Mouse (Mus musculus): Measurements from ENCODE around the gene Sec61b. TPM values are rescaled to one million over a fixed set of nuclear protein-coding genes. Genes with fewer than 3 reads are reported as not detected.

Gene Sec61b
- 233 and 244 TPM in 2 replicates for polyA plus RNA-seq (2015; fragmentation: Nextera tagmentation; extraction: Ambion mirVana)

DNA sequence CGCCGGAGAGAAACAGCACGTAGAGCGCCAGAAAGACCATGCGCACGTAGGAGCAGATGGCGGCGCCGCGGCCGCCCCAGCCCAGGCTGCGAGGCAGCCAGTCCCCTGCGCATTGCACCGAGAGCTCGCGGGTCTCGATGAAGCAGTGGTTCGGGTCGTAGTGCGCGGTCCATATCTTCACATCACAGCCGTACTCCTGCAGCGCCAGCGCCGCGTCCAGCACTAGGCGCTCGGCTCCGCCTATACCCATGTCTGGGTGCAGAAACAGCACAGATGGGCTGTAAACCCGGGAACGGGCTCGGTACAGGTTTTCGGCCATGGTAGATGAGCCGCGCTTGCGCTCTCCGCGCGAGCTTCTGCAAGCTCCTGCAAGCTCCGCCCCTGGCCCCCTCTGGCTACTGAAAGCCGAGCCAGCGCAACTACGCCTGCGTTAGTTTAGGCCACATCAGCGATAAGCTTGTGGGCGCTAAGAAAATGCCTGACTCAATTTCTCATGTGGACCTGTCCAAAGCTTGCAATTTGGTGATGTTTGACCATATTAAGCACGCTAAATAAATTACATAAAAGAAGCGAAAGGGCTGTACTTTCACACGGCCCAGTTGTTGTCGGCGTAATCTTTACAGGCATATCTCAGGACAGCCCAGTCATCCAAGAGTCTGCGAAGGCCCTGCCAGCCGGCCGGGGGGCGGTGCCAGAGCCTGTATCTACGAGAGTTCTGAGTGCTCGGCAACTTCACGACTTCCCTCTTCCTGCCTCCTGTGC is at the start of gene Sec61b, which contains the start of gene Alg2:
TSS of gene Sec61b (plus strand) at position 691 of the 762 bp plus-strand sequence.
TSS of gene Alg2 (minus strand) at position 366 of the 762 bp plus-strand sequence.
- H3K27ac ChIP-seq (ENCODE audit: low read depth, low read length), result peak within 1 kb of the TSS; percentile 98
- WGBS, result under 1% methylated on average over 58 of the region's 58 CpGs
- peak within 1 kb of the TSS; percentile 86 for H3K4me2 ChIP-seq (ENCODE audit: low read length)
- peak; percentile 98 for ATAC-seq
- peaks cover 34% of the 10 kb centered on the region for H3K36me3 ChIP-seq (ENCODE audit: control insufficient read depth, insufficient read depth, low read length)
- peak within 1 kb of the TSS; percentile 94 for H3K9ac ChIP-seq (ENCODE audit: low read depth, low read length)
- peak within 1 kb of the TSS; percentile 83 for H3K4me3 ChIP-seq (ENCODE audit: low read length)
- no peaks in the 10 kb centered on the region for H3K27me3 ChIP-seq (replicated peaks; ENCODE audit: control insufficient read depth, insufficient read depth, low read length)
- peaks cover 17% of the 10 kb centered on the region for H3K4me1 ChIP-seq (ENCODE audit: control insufficient read depth, insufficient read depth, low read depth, low read length)
- H3K9me3 ChIP-seq (ENCODE audit: control insufficient read depth, low read length), result peaks cover 14% of the 10 kb centered on the region

DNA sequence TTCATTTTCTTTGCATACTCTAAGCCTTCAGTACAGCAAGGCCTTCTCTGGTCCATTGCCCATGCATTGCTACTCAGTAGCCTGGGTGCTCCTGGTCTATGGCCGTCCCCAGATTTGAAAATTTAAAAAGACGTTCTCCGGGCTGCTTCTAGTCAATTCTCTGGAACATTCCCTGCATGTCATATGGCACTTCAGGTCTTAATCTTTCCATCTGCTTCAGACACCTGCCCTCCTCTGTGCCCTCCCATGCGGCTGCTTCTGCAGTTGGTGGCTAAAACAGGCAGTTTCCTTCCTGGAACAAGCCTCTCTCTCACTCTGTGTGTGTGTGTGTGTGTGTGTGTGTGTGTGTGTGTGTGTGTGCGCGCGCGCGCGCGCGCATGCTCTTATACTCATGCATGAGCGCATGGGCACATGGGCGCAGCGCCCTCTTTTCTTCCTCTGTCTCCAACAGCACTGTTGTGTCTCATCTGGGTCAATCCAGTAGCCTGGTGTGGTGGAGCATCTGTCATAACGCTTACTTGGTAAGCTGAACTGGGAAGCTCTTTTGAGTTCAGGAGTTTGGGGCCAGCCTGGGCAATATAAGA is 49.1 kb upstream of the Sec61b start:
- Histone ChIP-seq H3K4me1 (ENCODE audit: control insufficient read depth, insufficient read depth, low read depth, low read length) (peaks cover 2% of the 10 kb centered on the region; the same call in 1 of the 2 replicates), H3K27me3 (replicated peaks; ENCODE audit: control insufficient read depth, insufficient read depth, low read length) (peaks cover 3% of the 10 kb centered on the region), H3K36me3 (ENCODE audit: control insufficient read depth, insufficient read depth, low read length) (no peaks in the 10 kb centered on the region), H3K4me3 (ENCODE audit: low read length) (no peak overlapping the region), H3K4me2 (ENCODE audit: low read length) (no peak overlapping the region), H3K27ac (ENCODE audit: low read depth, low read length) (no peak overlapping the region), H3K9me3 (ENCODE audit: control insufficient read depth, low read length) (peaks cover 5% of the 10 kb centered on the region; the same call in 1 of the 2 replicates), H3K9ac (ENCODE audit: low read depth, low read length) (no peak overlapping the region)
- peak; percentile 28; the same call in 1 of the 2 replicates for ATAC-seq
- 86% methylated on average over 16 of the region's 16 CpGs for WGBS

DNA sequence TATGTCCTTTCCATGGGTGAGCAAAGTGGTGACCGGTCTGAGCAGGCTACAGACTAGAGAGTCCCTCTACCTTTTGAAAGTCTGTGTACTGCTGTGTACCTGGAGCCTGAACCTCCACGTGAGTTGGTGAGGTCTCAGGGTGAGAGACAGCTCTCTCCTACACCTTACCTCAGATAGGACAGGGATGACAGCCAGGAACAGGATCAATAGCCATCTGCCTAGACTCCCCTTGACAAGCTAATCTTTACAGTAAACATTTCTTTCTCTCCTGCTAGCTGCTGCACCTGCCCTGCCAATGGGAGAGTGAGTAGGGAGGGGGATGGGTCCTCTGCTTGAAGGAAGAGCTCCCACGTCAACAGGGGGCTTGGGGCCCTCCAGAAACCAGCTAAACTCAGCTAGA is 46.9 kb upstream of the Sec61b start:
- H3K27me3 ChIP-seq (replicated peaks; ENCODE audit: control insufficient read depth, insufficient read depth, low read length), result no peaks in the 10 kb centered on the region
- H3K27ac ChIP-seq (ENCODE audit: low read depth, low read length), result no peak overlapping the region
- WGBS, result 83% methylated on average over 3 of the region's 3 CpGs
- no peaks in the 10 kb centered on the region for H3K36me3 ChIP-seq (ENCODE audit: control insufficient read depth, insufficient read depth, low read length)
- H3K9me3 ChIP-seq (ENCODE audit: control insufficient read depth, low read length), result peaks cover 5% of the 10 kb centered on the region; the same call in 1 of the 2 replicates
- H3K9ac ChIP-seq (ENCODE audit: low read depth, low read length), result no peak overlapping the region
- H3K4me1 ChIP-seq (ENCODE audit: control insufficient read depth, insufficient read depth, low read depth, low read length), result peaks cover 2% of the 10 kb centered on the region; the same call in 1 of the 2 replicates
- no peak for ATAC-seq
- no peak overlapping the region for H3K4me2 ChIP-seq (ENCODE audit: low read length)
- H3K4me3 ChIP-seq (ENCODE audit: low read length), result no peak overlapping the region

DNA sequence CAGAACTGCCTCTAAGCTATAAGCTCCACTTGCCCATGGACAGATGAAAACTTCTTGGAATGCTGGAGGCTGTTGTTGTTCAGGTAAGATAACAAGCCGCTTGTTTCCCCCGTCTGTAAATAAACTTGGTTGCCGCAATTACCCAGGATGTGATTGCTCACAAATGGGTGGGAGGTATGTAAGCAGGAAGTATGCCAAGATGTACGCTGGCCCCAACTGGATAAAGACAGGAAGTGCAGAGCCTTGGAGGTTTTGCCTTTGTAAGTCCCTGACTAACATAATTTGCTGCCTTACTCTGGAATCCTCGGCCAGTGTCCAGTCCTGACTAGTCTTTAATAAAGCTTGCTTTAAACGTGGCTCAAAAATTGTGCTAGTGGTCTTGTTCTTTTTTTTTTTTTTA is 43.9 kb upstream of the Sec61b start:
- Histone ChIP-seq H3K4me2 (ENCODE audit: low read length) (no peak overlapping the region), H3K36me3 (ENCODE audit: control insufficient read depth, insufficient read depth, low read length) (no peaks in the 10 kb centered on the region), H3K27me3 (replicated peaks; ENCODE audit: control insufficient read depth, insufficient read depth, low read length) (no peaks in the 10 kb centered on the region), H3K4me3 (ENCODE audit: low read length) (no peak overlapping the region), H3K9me3 (ENCODE audit: control insufficient read depth, low read length) (peaks cover 5% of the 10 kb centered on the region; the same call in 1 of the 2 replicates), H3K9ac (ENCODE audit: low read depth, low read length) (no peak overlapping the region), H3K4me1 (ENCODE audit: control insufficient read depth, insufficient read depth, low read depth, low read length) (no peaks in the 10 kb centered on the region), H3K27ac (ENCODE audit: low read depth, low read length) (no peak overlapping the region)
- ATAC-seq, result no peak
- 80% methylated on average over 6 of the region's 6 CpGs for WGBS

DNA sequence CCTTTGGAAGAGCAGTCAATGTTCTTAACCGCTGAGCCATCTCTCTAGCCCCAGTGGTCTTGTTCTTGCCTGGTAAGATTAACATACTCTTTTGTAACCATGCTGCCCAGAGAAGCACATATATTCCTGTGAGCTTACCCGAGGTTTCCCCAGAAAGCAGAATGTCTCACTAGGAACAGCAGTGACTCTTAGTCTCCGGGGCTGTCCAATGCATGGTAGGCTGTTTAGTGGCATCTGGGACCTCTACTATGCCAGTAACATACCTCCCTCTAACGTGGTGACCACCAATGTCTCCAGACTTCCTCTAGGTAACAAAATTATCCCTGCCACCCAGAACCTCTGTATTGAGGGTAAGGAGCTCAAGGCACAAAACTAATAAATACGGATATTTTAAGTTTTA is 43.4 kb upstream of the Sec61b start:
- 90% methylated on average over 5 of the region's 5 CpGs for WGBS
- H3K27ac ChIP-seq (ENCODE audit: low read depth, low read length), result no peak overlapping the region
- peaks cover 5% of the 10 kb centered on the region; the same call in 1 of the 2 replicates for H3K9me3 ChIP-seq (ENCODE audit: control insufficient read depth, low read length)

DNA sequence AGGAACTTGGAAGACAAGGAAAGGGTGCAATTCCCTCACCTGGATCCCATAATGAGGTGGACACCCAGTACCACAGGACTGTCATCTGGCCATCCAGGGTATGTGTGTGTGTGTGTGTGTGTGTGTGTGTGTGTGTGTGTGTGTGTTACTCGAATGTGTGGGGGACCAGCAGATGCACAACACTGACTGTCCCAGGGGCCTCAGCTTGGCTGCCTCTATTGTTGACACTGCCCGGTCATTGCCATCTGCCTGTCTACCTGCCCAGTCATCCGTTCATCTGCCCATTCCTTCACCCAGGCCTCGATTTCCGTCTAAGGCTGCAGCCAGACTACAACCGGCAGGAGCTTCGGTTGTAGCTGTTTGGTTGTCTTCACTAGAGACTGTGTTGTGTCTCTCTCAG is 41.7 kb upstream of the Sec61b start:
- Histone ChIP-seq H3K4me3 (ENCODE audit: low read length) (no peak overlapping the region), H3K9me3 (ENCODE audit: control insufficient read depth, low read length) (peaks cover 5% of the 10 kb centered on the region; the same call in 1 of the 2 replicates), H3K36me3 (ENCODE audit: control insufficient read depth, insufficient read depth, low read length) (no peaks in the 10 kb centered on the region), H3K9ac (ENCODE audit: low read depth, low read length) (no peak overlapping the region), H3K27me3 (replicated peaks; ENCODE audit: control insufficient read depth, insufficient read depth, low read length) (no peaks in the 10 kb centered on the region), H3K4me1 (ENCODE audit: control insufficient read depth, insufficient read depth, low read depth, low read length) (peaks cover 7% of the 10 kb centered on the region), H3K27ac (ENCODE audit: low read depth, low read length) (no peak overlapping the region), H3K4me2 (ENCODE audit: low read length) (no peak overlapping the region)
- ATAC-seq, result no peak
- WGBS, result 72% methylated on average over 7 of the region's 7 CpGs

More for the DNA sequence above, 43.4 kb upstream of the Sec61b start:
- Histone ChIP-seq H3K4me2 (ENCODE audit: low read length) (no peak overlapping the region), H3K9ac (ENCODE audit: low read depth, low read length) (no peak overlapping the region), H3K4me3 (ENCODE audit: low read length) (no peak overlapping the region), H3K27me3 (replicated peaks; ENCODE audit: control insufficient read depth, insufficient read depth, low read length) (no peaks in the 10 kb centered on the region), H3K36me3 (ENCODE audit: control insufficient read depth, insufficient read depth, low read length) (no peaks in the 10 kb centered on the region), H3K4me1 (ENCODE audit: control insufficient read depth, insufficient read depth, low read depth, low read length) (no peaks in the 10 kb centered on the region)
- no peak for ATAC-seq

DNA sequence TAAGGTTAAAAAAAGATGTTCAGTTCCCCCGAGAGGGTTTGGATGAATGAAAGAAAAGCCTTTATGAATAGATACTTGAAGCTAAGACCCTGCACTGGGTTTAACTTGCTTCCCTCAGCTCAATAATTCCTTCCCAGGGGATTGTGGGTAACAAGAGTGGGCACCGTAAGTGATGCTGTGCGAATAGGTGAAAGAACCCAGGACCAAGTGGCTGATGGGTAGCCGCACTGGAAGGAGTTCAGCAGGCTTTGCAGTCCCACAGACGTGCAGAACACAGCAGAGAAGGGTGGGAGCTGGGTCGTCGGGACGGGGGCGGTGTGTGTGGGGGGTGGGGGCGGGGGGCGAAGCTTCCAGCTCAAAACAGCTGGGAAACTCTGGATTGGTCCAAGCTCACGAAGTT is 39.3 kb upstream of the Sec61b start:
- H3K9me3 ChIP-seq (ENCODE audit: control insufficient read depth, low read length), result no peaks in the 10 kb centered on the region
- H3K4me1 ChIP-seq (ENCODE audit: control insufficient read depth, insufficient read depth, low read depth, low read length), result peaks cover 10% of the 10 kb centered on the region
- no peak for ATAC-seq
- WGBS, result 70% methylated on average over 12 of the region's 12 CpGs
- no peak overlapping the region for H3K4me3 ChIP-seq (ENCODE audit: low read length)
- no peak overlapping the region for H3K9ac ChIP-seq (ENCODE audit: low read depth, low read length)
- no peak overlapping the region for H3K27ac ChIP-seq (ENCODE audit: low read depth, low read length)
- no peak overlapping the region for H3K4me2 ChIP-seq (ENCODE audit: low read length)
- H3K27me3 ChIP-seq (replicated peaks; ENCODE audit: control insufficient read depth, insufficient read depth, low read length), result no peaks in the 10 kb centered on the region
- no peaks in the 10 kb centered on the region for H3K36me3 ChIP-seq (ENCODE audit: control insufficient read depth, insufficient read depth, low read length)

DNA sequence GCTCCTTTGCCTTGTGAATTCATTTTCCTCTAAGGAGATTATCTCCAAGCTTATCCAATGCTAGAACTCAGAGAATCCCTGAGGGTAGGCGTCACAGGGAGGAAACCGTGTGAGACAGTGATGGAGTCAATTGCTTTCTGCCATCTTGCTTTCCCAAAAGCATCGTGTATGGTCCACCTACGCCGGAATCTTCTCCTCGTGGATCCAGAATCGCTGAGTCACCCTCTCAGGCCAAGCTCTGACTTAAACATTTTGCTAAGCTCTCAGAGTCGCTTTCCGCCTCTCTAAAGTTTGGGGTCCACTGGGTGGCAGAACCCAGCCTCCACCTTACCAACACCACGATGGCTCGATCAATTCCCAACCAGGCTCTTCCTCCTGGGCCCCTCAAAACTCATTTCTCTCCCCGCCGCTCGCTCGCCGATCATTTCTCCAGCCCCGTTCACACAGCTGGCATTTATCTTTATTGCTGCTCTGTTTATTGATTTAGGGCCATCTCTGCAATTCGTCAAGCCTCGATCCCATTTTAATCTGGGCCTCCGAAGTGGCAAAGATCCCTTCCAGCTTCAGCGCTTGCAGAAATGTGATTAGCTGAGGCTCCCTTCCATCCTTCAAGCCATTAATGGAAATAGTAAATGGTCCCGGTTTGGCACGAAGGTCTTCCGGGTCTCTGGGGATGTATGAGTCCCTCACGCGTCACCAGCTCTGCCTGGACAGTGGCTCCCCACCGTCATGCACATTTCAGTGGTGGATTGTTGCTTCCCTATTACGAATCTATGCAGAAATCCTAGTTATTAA is 38.7 kb upstream of the Sec61b start:
- peaks cover 10% of the 10 kb centered on the region for H3K4me1 ChIP-seq (ENCODE audit: control insufficient read depth, insufficient read depth, low read depth, low read length)
- WGBS, result 61% methylated on average over 28 of the region's 28 CpGs
- H3K36me3 ChIP-seq (ENCODE audit: control insufficient read depth, insufficient read depth, low read length), result no peaks in the 10 kb centered on the region
- H3K27ac ChIP-seq (ENCODE audit: low read depth, low read length), result no peak overlapping the region
- H3K9me3 ChIP-seq (ENCODE audit: control insufficient read depth, low read length), result no peaks in the 10 kb centered on the region
- no peak for ATAC-seq
- no peak overlapping the region for H3K4me3 ChIP-seq (ENCODE audit: low read length)
- H3K9ac ChIP-seq (ENCODE audit: low read depth, low read length), result no peak overlapping the region
- H3K27me3 ChIP-seq (replicated peaks; ENCODE audit: control insufficient read depth, insufficient read depth, low read length), result no peaks in the 10 kb centered on the region
- no peak overlapping the region for H3K4me2 ChIP-seq (ENCODE audit: low read length)
